Mouse (Mus musculus): ENCODE data around the gene Styx. TPM values are rescaled to one million over a fixed set of nuclear protein-coding genes. Genes with fewer than 3 reads are reported as not detected.
A peak's percentile ranks its signal among the peaks of the same experiment; 100 is the strongest.

The Styx gene
- 10 to 100 TPM; 20.7 to 25.4 (median 22.1) TPM for total RNA-seq (2022)

- peak; percentile 95 for DNase-seq
Observed at GRCm38 (mm10) chr14:45350931-45351859, at the start of gene Styx. Styx (plus strand) TSS chr14:45351093.

DNA sequence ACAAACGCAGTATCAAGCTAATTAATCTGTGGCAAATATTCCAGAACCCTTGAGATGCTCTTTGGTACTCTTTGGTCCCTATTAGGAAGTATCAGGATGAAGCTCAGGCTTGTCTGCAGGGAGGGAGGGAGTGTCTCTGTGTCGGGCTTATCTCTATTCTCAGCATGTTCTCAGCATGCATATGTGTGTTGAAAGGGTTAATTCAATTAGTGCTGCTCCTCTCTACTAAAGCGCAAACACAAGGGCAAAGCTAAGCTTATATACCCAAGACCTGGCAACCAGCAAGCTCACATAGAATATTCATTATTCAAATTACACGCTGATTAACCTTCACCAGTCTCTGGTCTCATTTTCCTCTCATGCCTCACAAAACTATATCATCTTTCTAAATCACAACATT, 47.0 kb upstream of the Styx start:
- no peak for DNase-seq

DNA sequence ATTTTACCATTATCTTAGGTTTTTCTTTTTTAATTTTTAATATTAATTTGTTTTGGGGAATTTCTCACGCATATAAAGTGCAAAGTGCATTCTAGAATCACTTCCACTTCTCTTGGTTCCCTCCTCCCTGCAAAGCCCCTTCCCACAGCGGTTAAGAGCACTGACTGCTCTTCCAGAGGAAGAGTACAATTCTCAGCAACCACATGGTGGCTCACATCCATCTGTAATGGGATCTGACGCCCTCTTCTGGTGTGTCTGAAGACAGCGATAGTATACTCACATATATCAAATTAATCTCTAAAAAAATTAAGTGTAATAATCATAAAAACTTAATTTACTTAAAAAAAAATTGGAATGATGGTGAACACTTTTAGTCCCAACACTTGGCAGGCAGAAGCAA, 46.5 kb upstream of the Styx start:
- DNase-seq, result no peak

DNA sequence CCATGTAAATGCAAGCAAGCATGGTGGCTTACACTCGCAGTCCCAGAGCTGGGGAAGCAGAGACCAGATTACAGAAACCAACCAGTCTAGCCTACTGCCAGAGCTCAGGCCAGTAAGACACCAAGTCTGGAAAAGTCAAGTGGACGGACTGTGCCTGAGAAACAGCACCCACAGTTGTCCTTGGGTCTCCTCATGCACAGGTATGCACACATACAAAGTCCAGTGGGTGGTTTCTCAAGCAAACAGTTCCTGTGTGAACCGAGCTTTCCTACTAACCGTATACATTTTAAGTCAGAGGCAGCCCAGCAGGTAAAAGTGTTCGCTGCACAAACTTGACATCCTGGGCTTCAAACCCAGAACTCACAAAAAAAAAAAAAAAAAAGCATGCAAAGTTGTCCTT, 45.0 kb upstream of the Styx start:
- DNase-seq, result no peak

DNA sequence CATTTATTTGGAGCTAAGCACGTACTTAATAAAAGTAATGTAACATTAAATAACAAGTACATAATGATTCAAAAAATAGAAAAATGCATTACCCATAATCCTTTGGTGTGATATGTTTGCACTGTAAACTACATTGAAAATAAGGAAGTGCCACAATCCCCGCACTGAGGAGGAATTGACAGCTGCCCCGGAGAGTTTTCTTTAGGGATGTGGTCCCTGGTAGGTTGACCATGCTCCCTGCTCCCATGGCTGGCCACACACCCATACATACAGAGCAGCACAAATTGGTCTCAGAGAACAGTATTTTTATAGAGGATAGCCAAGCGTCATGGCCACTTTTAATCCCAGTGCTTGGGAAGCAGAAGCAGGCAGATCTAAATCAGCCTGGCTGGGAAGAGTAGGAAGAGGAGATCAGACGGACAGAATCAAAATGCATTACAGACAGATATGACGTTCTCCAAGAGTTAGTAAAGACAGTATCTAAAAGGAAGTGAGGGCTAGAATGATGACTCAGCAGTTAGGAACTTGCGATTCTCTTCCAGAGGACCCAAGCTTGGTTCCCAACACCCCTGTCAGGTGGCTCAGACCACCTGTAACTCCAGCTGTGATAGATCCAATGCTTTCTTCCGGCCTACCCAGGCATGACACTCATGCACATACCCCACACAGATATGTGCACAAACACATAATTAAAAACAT, 43.1 kb upstream of the Styx start:
- no peak for DNase-seq

DNA sequence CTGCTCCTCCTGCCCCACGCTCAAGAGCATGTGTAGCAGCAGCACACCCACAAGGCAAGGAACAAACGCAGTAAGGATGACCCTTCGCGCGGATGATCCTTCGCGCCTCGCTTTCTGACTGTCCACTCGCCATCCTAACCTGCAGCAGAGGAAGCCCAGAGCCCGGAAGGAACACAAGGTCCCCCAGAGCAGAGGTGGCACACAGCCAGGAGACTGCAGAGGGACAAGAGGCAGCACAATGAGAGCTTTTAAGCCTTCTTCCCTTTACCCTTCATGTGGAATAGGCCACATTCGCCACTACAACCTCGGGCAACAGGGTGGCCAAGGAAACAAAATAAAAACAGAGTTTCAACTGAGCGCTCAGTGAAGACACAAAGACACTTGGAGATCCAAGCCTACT, 41.2 kb upstream of the Styx start:
- DNase-seq, result no peak

DNA sequence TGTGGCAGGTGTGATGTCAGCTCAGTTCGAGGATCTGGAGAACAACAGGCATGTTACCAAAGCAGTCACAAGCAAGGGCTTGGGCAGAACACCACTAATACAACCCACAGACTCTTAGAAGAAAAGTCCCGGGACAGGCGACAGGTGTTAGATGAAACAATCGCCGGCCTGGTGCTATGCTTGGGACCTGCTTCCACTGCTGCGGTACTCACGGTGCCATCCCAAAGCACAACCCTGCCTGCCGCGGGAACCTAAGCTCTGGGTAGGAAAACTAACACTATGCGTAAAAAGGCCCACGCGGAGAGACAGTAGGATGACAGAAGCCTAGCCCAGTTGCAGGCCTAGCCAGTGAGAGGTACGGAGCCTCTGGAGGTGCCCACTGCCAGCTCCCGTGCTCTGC, 40.8 kb upstream of the Styx start:
- DNase-seq, result no peak

- DNase-seq, result no peak
Observed at GRCm38 (mm10) chr14:45316927-45317326, 34.0 kb upstream of the Styx start.

DNA sequence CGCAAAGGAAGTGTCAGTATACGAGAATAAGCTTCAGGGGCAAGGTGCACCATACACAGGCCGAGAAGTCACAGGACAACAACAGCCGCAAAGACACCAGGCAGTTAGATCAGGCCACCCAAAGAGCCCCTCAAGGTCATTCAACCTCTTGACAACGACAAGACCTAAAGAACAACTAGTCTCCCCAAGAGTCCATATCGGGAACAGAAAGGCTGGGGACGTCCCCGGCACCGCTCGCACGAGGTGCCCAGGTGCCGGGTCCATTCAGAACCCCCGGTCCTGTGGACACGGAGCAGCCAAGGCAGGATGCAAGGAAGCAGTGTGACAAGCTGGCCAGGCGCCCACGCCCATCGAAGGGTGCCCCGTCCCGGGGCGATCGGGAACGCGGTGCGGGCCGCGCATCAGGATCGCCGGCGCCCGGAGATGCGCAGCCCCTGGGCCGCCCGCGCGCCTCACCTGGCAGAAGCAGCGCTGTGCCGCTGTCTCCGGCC, 32.9 kb upstream of the Styx start:
- peak; percentile 23 for DNase-seq

- peak; percentile 69 for DNase-seq
Observed at GRCm38 (mm10) chr14:45318426-45319236, 32.3 kb upstream of the Styx start, which contains the start of gene Ero1l. Ero1l (minus strand) TSS chr14:45318771.

GRCm38 (mm10) chr14:45319237-45319610, 31.7 kb upstream of the Styx start:
- DNase-seq, result no peak

- DNase-seq, result no peak
Observed at GRCm38 (mm10) chr14:45320111-45320510, 30.8 kb upstream of the Styx start.

DNA sequence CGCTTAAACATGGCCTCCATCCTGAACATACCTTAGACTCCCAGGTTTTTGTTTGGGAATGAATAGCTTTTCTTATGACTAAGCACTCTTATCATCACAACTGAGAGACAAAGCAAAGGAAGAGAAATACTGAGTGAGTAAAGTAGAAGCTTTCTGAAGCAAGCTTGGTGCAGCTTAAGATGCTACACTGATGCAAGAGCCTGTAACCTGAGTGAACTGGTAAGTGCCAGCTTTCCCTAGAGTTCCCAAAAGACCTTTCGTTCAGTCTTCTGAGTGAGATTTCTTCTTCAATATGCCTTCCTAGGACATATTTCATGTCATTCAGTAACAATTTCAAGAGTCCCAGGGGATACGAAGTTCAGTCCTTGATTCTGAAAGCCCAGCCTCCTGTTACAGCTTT, 29.8 kb upstream of the Styx start:
- DNase-seq, result no peak

DNA sequence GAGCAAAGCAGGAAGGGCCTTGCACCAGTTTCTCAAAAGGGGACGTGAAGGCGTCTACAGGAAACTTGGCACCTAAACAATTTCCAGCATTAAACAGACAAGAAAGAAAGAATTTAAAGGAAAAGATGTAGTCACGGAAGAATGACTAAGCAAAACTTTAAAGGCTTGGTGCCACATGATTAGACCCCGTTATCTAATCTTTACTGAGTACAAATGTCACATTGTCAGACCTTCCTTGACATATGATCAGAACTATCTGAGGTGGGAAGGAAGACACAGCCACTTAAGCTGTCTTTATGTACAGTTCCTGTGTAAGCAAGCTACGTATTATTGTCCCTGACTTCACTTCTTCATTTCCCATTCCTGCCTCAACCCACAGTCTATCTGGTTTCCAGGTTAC, 29.3 kb upstream of the Styx start:
- no peak for DNase-seq

DNA sequence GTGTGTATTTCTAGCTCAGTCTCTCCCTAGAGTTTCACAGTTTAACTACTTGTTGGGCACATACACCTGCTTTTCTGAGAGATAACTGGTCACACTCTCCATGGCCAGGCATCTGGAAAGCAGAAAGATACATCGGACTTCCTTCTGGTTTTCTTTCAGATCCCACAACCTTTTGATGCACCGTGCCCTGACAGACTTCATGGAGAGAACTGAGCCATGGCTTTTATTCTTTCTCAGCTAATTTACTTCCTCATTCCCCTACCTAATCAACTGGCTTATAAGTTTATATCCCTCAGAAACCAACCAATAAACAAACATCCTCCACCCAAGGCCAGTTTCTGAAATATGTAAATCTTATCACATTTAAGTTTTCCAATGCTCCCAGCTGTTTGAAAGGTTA, 28.4 kb upstream of the Styx start:
- DNase-seq, result no peak

GRCm38 (mm10) chr14:45323320-45323719, 27.6 kb upstream of the Styx start:
- DNase-seq, result no peak

- DNase-seq, result peak; percentile 57
Observed at GRCm38 (mm10) chr14:45325471-45325870, 25.4 kb upstream of the Styx start.

GRCm38 (mm10) chr14:45328072-45328713, 22.7 kb upstream of the Styx start:
- DNase-seq, result no peak

GRCm38 (mm10) chr14:45329018-45329588, 21.8 kb upstream of the Styx start:
- no peak for DNase-seq

- DNase-seq, result peak; percentile 88
Observed at GRCm38 (mm10) chr14:45329589-45330181, 21.2 kb upstream of the Styx start, which contains the start of gene Psmc6. Psmc6 (plus strand) TSS chr14:45329788.
